Mouse (Mus musculus) MEL (cell line): Measurements from ENCODE around the gene Speg. TPM values are rescaled to one million over a fixed set of nuclear protein-coding genes. Genes with fewer than 3 reads are reported as not detected.

Experiments
- DNase-seq: peaks from one replicate; pipeline ENCODE4 v3.0.0; 2011; ENCODE audit warnings: low read depth, low spot score
- H3K27ac ChIP-seq: 2 replicates; pipeline ENCODE4 v1.5.1; 2012; ENCODE audit warnings: low read depth, mild to moderate bottlenecking, control low read depth, low read length, moderate library complexity; ENCODE audit not compliant: control insufficient read depth
- H3K27me3 ChIP-seq, 2 experiments: fragments of 150-350 bp in 1 of 2; sonication (generic) in 1 of 2; 2 replicates each; pipeline ENCODE4 v1.6.1; 2012; ENCODE audit warnings: low read length in 2 of 2, mild to moderate bottlenecking in 2 of 2, improper control_type of control experiment in 1 of 2, moderate library complexity in 1 of 2; ENCODE audit not compliant: insufficient read depth in 2 of 2, control insufficient read depth in 1 of 2
- H3K36me3 ChIP-seq, 2 experiments: 2 replicates each; pipeline ENCODE4 v1.6.1; 2012 to 2014; ENCODE audit warnings: low read length in 2 of 2, improper control_type of control experiment in 1 of 2, inconsistent platforms in 1 of 2, mild to moderate bottlenecking in 1 of 2; ENCODE audit not compliant: insufficient read depth in 2 of 2, control insufficient read depth in 1 of 2
- H3K4me1 ChIP-seq, 2 experiments: fragments of 150-350 bp in 1 of 2; sonication (generic) in 1 of 2; 2 replicates each; pipeline ENCODE4 v1.6.1; 2012; ENCODE audit warnings: low read length in 2 of 2, improper control_type of control experiment in 1 of 2, mild to moderate bottlenecking in 1 of 2; ENCODE audit not compliant: insufficient read depth in 2 of 2, control insufficient read depth in 1 of 2
- H3K4me3 ChIP-seq, 2 experiments: fragments of 150-350 bp in 1 of 2; sonication (generic) in 1 of 2; 2 replicates each; pipeline ENCODE4 v1.5.1; 2012; ENCODE audit warnings: low read depth in 2 of 2, low read length in 2 of 2, mild to moderate bottlenecking in 2 of 2, moderate library complexity in 2 of 2, control low read depth in 1 of 2, improper control_type of control experiment in 1 of 2; ENCODE audit not compliant: control insufficient read depth in 1 of 2, insufficient read depth in 1 of 2
- H3K79me2 ChIP-seq: 2 replicates; pipeline ENCODE4 v1.6.1; 2012; ENCODE audit warnings: mild to moderate bottlenecking, low read length, moderate library complexity; ENCODE audit not compliant: control insufficient read depth, poor library complexity, insufficient read depth
- H3K9ac ChIP-seq: 2 replicates; pipeline ENCODE4 v1.6.1; 2012; ENCODE audit warnings: low read depth, mild to moderate bottlenecking, control low read depth, low read length, moderate library complexity; ENCODE audit not compliant: control insufficient read depth, poor library complexity, severe bottlenecking
- H3K9me3 ChIP-seq: fragments of 150-350 bp; sonication (generic); replicated peaks from 2 replicates; pipeline ENCODE4 v1.6.1; 2012; ENCODE audit warnings: mild to moderate bottlenecking, low read length, improper control_type of control experiment, moderate library complexity; ENCODE audit not compliant: insufficient read depth
- BHLHE40 ChIP-seq: IDR thresholded peaks from 2 replicates; pipeline ENCODE4 v1.6.1; 2012; ENCODE audit warnings: low read depth, mild to moderate bottlenecking, inconsistent platforms, low read length, improper control_type of control experiment, borderline replicate concordance
- CHD1 ChIP-seq: IDR thresholded peaks from 2 replicates; pipeline ENCODE4 v1.6.1; 2012; ENCODE audit warnings: low read depth, mild to moderate bottlenecking, inconsistent platforms, low read length, improper control_type of control experiment
- E2F4 ChIP-seq: IDR thresholded peaks from 2 replicates; pipeline ENCODE4 v1.6.1; 2011; ENCODE audit warnings: low read depth, low read length, improper control_type of control experiment, borderline replicate concordance
- JUND ChIP-seq: IDR thresholded peaks from 2 replicates; pipeline ENCODE4 v1.6.1; 2011; ENCODE audit warnings: low read depth, mild to moderate bottlenecking, improper control_type of control experiment, low read length
- MAFK ChIP-seq: IDR thresholded peaks from 2 replicates; pipeline ENCODE4 v1.6.1; 2011; ENCODE audit warnings: low read depth, mild to moderate bottlenecking, low read length, improper control_type of control experiment, borderline replicate concordance
- MAX ChIP-seq: IDR thresholded peaks from 2 replicates; pipeline ENCODE4 v1.6.1; 2011; ENCODE audit warnings: low read length, improper control_type of control experiment
- MAZ ChIP-seq: IDR thresholded peaks from 2 replicates; pipeline ENCODE4 v1.6.1; 2012; ENCODE audit warnings: low read depth, mild to moderate bottlenecking, inconsistent platforms, low read length, improper control_type of control experiment
- MEF2A ChIP-seq: IDR thresholded peaks from 2 replicates; pipeline ENCODE4 v1.6.1; 2014; ENCODE audit warnings: low read depth, mild to moderate bottlenecking, inconsistent platforms, low read length, improper control_type of control experiment; ENCODE audit not compliant: poor library complexity, insufficient replicate concordance, severe bottlenecking; ENCODE audit errors: extremely low read depth
- NELFE ChIP-seq: IDR thresholded peaks from 2 replicates; pipeline ENCODE4 v1.6.1; 2011; ENCODE audit warnings: low read depth, low read length, improper control_type of control experiment
- RAD21 ChIP-seq: IDR thresholded peaks from 2 replicates; pipeline ENCODE4 v1.6.1; 2011; ENCODE audit warnings: mild to moderate bottlenecking, low read depth, low read length, improper control_type of control experiment
- TCF12 ChIP-seq: IDR thresholded peaks from 2 replicates; pipeline ENCODE4 v1.6.1; 2014; ENCODE audit warnings: low read depth, mild to moderate bottlenecking, inconsistent platforms, low read length, improper control_type of control experiment, moderate library complexity
- UBTF ChIP-seq: IDR thresholded peaks from 2 replicates; pipeline ENCODE4 v1.6.1; 2012; ENCODE audit warnings: low read depth, mild to moderate bottlenecking, inconsistent platforms, low read length, improper control_type of control experiment, moderate library complexity, borderline replicate concordance; ENCODE audit not compliant: insufficient read depth
- ZKSCAN1 ChIP-seq: IDR thresholded peaks from 2 replicates; pipeline ENCODE4 v1.6.1; 2012; ENCODE audit warnings: low read depth, mild to moderate bottlenecking, inconsistent platforms, low read length, improper control_type of control experiment, moderate library complexity
- polyA plus RNA-seq, 2 experiments: library from polyadenylated mRNA; stranded (reverse) in 1 of 2; unstranded in 1 of 2; fragments of >175 nt in 1 of 2; fragments of >200 nt in 1 of 2; gene quantifications; 2 replicates each; pipeline versions ENCODE4 v1.2.1 to v1.2.4; 2012; ENCODE audit warnings: low replicate concordance in 2 of 2, low read depth in 1 of 2; ENCODE audit not compliant: insufficient read length in 2 of 2, insufficient read depth in 1 of 2, missing spikeins in 1 of 2
- total RNA-seq: library from RNA; depleted of rRNA; stranded (reverse); fragments of 300-350 nt; gene quantifications from 2 replicates; pipeline ENCODE4 v1.2.3, GENCODE M21; 2012

Speg gene
- total and polyA plus RNA-seq, 3 experiments = 1.7 to 9.5 TPM; not detected in 1

- Histone ChIP-seq H3K4me3 (no peak overlapping the region), H3K4me1 (peaks cover 2 to 15% of the 10 kb centered on the region in 2 experiments), H3K36me3 (peaks cover 0 to 3% of the 10 kb centered on the region in 2 experiments; a peak in 2 of 4 replicates), H3K79me2 (no peaks in the 10 kb centered on the region; the same call in 1 of the 2 replicates), H3K27ac (no peak overlapping the region), H3K27me3 (no peaks in the 10 kb centered on the region), H3K9ac (no peak overlapping the region), H3K9me3 (no peaks in the 10 kb centered on the region)
- TF ChIP-seq UBTF (no peak), RAD21 (no peak), JUND (no peak), BHLHE40 (no peak), E2F4 (no peak)
- no peak for DNase-seq
Observed at GRCm38 (mm10) chr1:75386149-75386548, 11.1 kb downstream of the Speg start.

- Histone ChIP-seq H3K36me3 (peaks cover 0 to 2% of the 10 kb centered on the region in 2 experiments; a peak in 1 of 4 replicates), H3K27ac (no peak overlapping the region), H3K9me3 (no peaks in the 10 kb centered on the region), H3K27me3 (no peaks in the 10 kb centered on the region), H3K9ac (no peak overlapping the region), H3K79me2 (no peaks in the 10 kb centered on the region), H3K4me3 (no peak overlapping the region), H3K4me1 (peaks cover 0 to 9% of the 10 kb centered on the region in 2 experiments; a peak in 2 of 4 replicates)
- DNase-seq = no peak
- TF ChIP-seq NELFE = no peak
Observed at GRCm38 (mm10) chr1:75387469-75387928, 12.4 kb downstream of the Speg start.

- Histone ChIP-seq H3K9me3 (no peaks in the 10 kb centered on the region), H3K36me3 (peaks cover 0 to 2% of the 10 kb centered on the region in 2 experiments; a peak in 1 of 4 replicates), H3K79me2 (no peaks in the 10 kb centered on the region), H3K27ac (no peak overlapping the region), H3K9ac (no peak overlapping the region), H3K4me3 (no peak overlapping the region), H3K4me1 (peaks cover 0 to 8% of the 10 kb centered on the region in 2 experiments; a peak in 2 of 4 replicates), H3K27me3 (no peaks in the 10 kb centered on the region)
- no peak for TF ChIP-seq MEF2A
- TF ChIP-seq NELFE = no peak
- TF ChIP-seq ZKSCAN1 = no peak
- no peak for TF ChIP-seq RAD21
- no peak for TF ChIP-seq TCF12
- TF ChIP-seq E2F4 = no peak
- TF ChIP-seq MAFK = no peak
- no peak for TF ChIP-seq CHD1
- TF ChIP-seq MAX = no peak
- no peak for TF ChIP-seq MAZ
- DNase-seq = no peak
Observed at GRCm38 (mm10) chr1:75387929-75388897, 13.1 kb downstream of the Speg start.
